Mouse (Mus musculus) bone marrow macrophage, adult 2 months (primary cell): Measurements from ENCODE around the gene Mark3. TPM values are rescaled to one million over a fixed set of nuclear protein-coding genes. Genes with fewer than 3 reads are reported as not detected.

Source experiments
- H3K27ac ChIP-seq: 2 replicates; pipeline ENCODE4 v1.5.1; 2012; ENCODE audit warnings: low read depth, low read length; ENCODE audit not compliant: insufficient read depth
- H3K4me1 ChIP-seq: 2 replicates; pipeline ENCODE4 v1.6.1; 2012; ENCODE audit warnings: low read length; ENCODE audit not compliant: control insufficient read depth, insufficient read depth
- H3K4me3 ChIP-seq: 2 replicates; pipeline ENCODE4 v1.5.1; 2012; ENCODE audit warnings: mild to moderate bottlenecking, low read length, moderate library complexity; ENCODE audit not compliant: insufficient read depth
- CTCF ChIP-seq: IDR thresholded peaks from 2 replicates; pipeline ENCODE4 v1.5.1; 2012; ENCODE audit warnings: low read depth, mild to moderate bottlenecking, low read length, moderate library complexity
- POLR2A ChIP-seq: IDR thresholded peaks from 2 replicates; pipeline ENCODE4 v1.6.1; 2012; ENCODE audit warnings: mild to moderate bottlenecking, low read depth, low read length, borderline replicate concordance
- polyA plus RNA-seq: library from polyadenylated mRNA; stranded (reverse); fragments of >200 nt; gene quantifications from 2 replicates; pipeline ENCODE4 v1.2.4, GENCODE M21; 2012; ENCODE audit not compliant: missing spikeins, insufficient read depth, insufficient read length

Mark3 gene
- polyA plus RNA-seq, 1 experiment, result 28.6 TPM

- TF ChIP-seq CTCF (no peak), POLR2A (no peak)
- Histone ChIP-seq H3K4me3 (no peak overlapping the region), H3K27ac (no peak overlapping the region), H3K4me1 (peaks cover 18% of the 10 kb centered on the region)
Observed at GRCm38 (mm10) chr12:111583058-111583457, 8.7 kb downstream of the Mark3 start.

DNA sequence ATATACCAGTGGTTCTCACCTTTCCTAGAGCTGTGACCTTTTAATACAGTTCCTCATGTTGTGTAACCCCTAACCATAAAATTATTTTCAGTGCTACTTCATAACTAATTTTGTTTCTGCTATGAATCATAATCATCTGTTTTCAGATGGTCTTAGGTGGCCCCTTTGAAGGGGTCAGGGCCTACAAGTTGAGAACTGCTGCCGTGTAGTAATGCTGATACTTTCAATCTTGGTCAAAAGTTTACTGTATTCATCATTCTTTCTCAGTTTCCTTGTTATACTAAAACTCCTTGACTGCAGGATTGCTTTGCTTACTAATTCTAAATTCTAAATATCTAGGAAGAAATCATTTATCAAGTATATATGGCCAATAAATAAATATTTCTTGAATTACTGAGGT is 10.1 kb downstream of the Mark3 start:
- no peak overlapping the region for H3K4me3 ChIP-seq
- H3K27ac ChIP-seq, result no peak overlapping the region
- peaks cover 18% of the 10 kb centered on the region for H3K4me1 ChIP-seq
- TF ChIP-seq CTCF (no peak), POLR2A (no peak)

- Histone ChIP-seq H3K27ac (no peak overlapping the region), H3K4me1 (peaks cover 20% of the 10 kb centered on the region), H3K4me3 (no peak overlapping the region)
- no peak for TF ChIP-seq CTCF
- no peak for TF ChIP-seq POLR2A
Observed at GRCm38 (mm10) chr12:111587252-111587651, 12.9 kb downstream of the Mark3 start.

DNA sequence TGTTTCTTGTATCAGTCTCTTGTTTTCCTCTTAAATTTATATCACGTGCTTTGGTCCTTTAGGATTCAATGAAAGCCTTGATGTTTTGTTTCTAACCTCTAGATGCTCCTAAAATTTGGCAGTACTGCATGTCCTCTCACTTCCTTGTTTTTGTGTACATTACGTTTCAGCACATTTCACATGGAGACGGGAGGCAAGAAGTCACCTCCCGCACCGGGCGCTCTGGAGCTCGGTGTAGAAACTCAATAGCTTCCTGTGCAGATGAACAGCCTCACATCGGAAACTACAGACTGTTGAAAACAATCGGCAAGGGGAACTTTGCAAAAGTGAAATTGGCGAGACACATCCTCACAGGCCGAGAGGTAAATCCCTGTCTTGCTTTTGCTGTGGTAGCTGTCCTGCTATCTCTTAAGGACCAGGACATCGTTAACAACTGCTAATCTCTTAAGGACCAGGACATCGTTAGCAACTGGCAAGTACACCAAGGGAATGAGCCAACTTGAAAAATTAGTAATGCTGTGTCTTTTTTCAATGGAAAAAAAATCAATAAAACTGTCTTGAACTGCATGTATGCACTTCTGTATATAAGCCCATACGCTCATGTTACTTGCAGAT is 18.2 kb downstream of the Mark3 start:
- no peak for TF ChIP-seq POLR2A
- TF ChIP-seq CTCF, result no peak
- H3K27ac ChIP-seq, result no peak overlapping the region
- H3K4me3 ChIP-seq, result no peak overlapping the region
- H3K4me1 ChIP-seq, result peaks cover 9% of the 10 kb centered on the region

- Histone ChIP-seq H3K4me3 (no peak overlapping the region), H3K27ac (no peak overlapping the region), H3K4me1 (peaks cover 8% of the 10 kb centered on the region)
- TF ChIP-seq POLR2A (no peak), CTCF (no peak)
Observed at GRCm38 (mm10) chr12:111593775-111594174, 19.5 kb downstream of the Mark3 start.

DNA sequence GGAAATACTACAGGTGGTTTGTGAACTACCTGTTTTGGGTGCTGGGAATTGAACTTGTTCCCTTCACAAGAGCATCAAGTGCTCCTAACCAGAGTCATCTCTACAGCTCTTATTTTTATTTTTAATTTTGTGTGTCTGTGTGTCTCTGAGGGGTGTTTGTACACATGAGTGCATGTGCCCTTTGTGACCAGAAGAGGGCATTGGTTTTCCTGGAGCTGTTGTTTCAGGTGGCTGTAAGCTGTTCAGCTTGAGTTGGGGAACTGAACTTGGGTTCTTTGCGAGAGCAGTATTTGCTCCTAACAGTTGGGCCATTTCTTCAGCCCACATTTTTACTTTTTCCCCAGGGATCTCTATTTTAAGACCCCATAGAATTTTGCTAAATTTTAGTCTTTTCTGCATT is 23.0 kb downstream of the Mark3 start:
- H3K4me3 ChIP-seq, result no peak overlapping the region
- H3K4me1 ChIP-seq, result peaks cover 13% of the 10 kb centered on the region
- no peak overlapping the region for H3K27ac ChIP-seq
- TF ChIP-seq CTCF (no peak), POLR2A (no peak)

DNA sequence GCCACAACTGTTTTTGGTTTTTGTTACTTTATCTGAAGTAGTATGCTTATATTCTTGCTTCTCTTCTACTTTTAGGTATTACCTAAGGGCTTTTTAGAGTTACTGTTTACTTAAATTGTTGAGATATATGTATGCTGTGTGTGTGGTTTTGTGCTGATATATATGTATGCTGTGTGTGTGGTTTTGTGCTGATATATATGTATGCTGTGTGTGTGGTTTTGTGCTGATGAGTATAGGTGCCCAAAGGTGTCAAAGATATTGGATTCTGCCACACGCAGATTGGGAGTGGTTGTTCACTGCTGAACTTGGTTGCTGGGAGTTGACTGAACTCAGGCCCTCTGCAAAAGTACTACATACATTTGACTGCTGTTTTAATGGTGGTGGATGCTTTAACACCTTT is 24.6 kb downstream of the Mark3 start:
- TF ChIP-seq POLR2A (no peak), CTCF (no peak)

GRCm38 (mm10) chr12:111599640-111600039 is 25.3 kb downstream of the Mark3 start:
- H3K27ac ChIP-seq, result no peak overlapping the region
- H3K4me3 ChIP-seq, result no peak overlapping the region
- no peak for TF ChIP-seq CTCF
- TF ChIP-seq POLR2A, result no peak
- peaks cover 8% of the 10 kb centered on the region for H3K4me1 ChIP-seq

More for the DNA sequence above, 24.6 kb downstream of the Mark3 start:
- Histone ChIP-seq H3K27ac (no peak overlapping the region), H3K4me1 (peaks cover 8% of the 10 kb centered on the region), H3K4me3 (no peak overlapping the region)

DNA sequence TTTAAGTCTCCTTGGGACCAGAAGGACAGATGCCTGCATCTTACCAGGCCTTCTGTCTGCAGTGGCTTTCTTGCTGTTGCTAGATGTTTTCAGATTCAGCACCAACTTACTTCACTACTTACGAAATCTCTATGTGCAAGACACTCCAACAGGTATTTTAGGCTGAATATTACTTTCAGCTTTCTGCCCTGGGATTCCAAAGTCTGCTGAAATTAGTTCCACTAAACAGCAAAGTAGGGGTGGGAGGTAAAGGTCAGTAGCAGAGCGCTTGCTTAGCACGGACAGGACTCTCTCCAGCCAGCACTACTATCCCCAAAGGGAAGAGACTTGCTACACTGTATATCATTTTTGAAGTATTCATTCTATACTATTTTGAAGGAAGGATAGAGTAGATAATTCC is 29.5 kb downstream of the Mark3 start:
- H3K27ac ChIP-seq, result no peak overlapping the region
- H3K4me1 ChIP-seq, result peaks cover 8% of the 10 kb centered on the region
- no peak overlapping the region for H3K4me3 ChIP-seq
- TF ChIP-seq POLR2A (no peak), CTCF (no peak)

DNA sequence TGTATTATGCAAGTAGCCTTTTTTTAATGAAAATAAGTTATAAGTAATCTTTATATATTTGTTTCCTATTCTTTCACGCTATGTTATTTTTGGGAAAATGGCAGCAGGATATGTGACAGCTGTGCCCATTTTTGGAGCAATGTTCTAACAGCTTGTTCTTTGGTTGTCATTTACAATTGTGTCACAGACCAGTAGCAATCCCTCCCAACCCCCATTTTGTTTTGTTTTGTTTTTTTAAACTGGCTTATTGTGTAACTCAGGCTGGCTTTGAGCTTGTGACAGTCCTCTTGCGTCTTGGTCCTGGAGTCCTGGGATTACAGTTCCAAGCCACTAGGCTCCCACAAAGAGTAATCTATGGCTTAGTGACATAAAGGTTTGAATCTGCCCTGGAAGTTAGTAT is 31.3 kb downstream of the Mark3 start:
- no peak overlapping the region for H3K4me3 ChIP-seq
- no peak overlapping the region for H3K27ac ChIP-seq
- TF ChIP-seq CTCF, result no peak
- no peak for TF ChIP-seq POLR2A
- H3K4me1 ChIP-seq, result peaks cover 4% of the 10 kb centered on the region
